Mouse (Mus musculus): ENCODE data around the gene Slamf1.

Slamf1 gene

GRCm38 (mm10) chr1:171799648-171800047 is 32.7 kb downstream of the Slamf1 start:
- in situ Hi-C loops (cut with MboI, MseI), result no loop called here

GRCm38 (mm10) chr1:171811048-171811447 is 44.1 kb downstream of the Slamf1 start:
- in situ Hi-C loops (cut with MboI, MseI), result loop anchor here (10.0 kb wide), 1 partner anchor 194 kb away; no protein-coding TSS in a partner anchor

GRCm38 (mm10) chr1:171815545-171816439 is 48.9 kb downstream of the Slamf1 start:
- in situ Hi-C loops (cut with MboI, MseI), result loop anchor here (10.0 kb wide), 1 partner anchor 189 kb away; no protein-coding TSS in a partner anchor

GRCm38 (mm10) chr1:171816991-171817390 is 50.1 kb downstream of the Slamf1 start:
- in situ Hi-C loops (cut with MboI, MseI), result loop anchor here (10.0 kb wide), 1 partner anchor 188 kb away; no protein-coding TSS in a partner anchor

- in situ Hi-C loops (cut with MboI, MseI), result loop anchor here (10.0 kb wide), 1 partner anchor 673 kb away; no protein-coding TSS in a partner anchor
Measured at GRCm38 (mm10) chr1:171821331-171821730, 54.4 kb downstream of the Slamf1 start.

GRCm38 (mm10) chr1:171825462-171825861 is 58.5 kb downstream of the Slamf1 start:
- in situ Hi-C loops (cut with MboI, MseI), result loop anchor here (10.0 kb wide), 1 partner anchor 669 kb away; no protein-coding TSS in a partner anchor

- in situ Hi-C loops (cut with MboI, MseI), result loop anchor here (10.0 kb wide), 1 partner anchor 669 kb away; no protein-coding TSS in a partner anchor
Measured at GRCm38 (mm10) chr1:171826164-171826563, 59.2 kb downstream of the Slamf1 start.

- in situ Hi-C loops (cut with MboI, MseI), result loop anchor here (10.0 kb wide), 1 partner anchor 667 kb away; no protein-coding TSS in a partner anchor
Measured at GRCm38 (mm10) chr1:171827674-171828073, 60.7 kb downstream of the Slamf1 start.

- in situ Hi-C loops (cut with MboI, MseI), result no loop called here
Measured at GRCm38 (mm10) chr1:171839488-171839887, 72.6 kb downstream of the Slamf1 start, which contains the start of gene Cd84. Cd84 (plus strand) TSS chr1:171839697.

GRCm38 (mm10) chr1:171840450-171841023 is 73.6 kb downstream of the Slamf1 start:
- in situ Hi-C loops (cut with MboI, MseI), result loop anchor here (5.0 kb wide), 1 partner anchor 77 kb away; the partner anchor contains the start of gene Slamf6

GRCm38 (mm10) chr1:171845035-171845754 is 78.3 kb downstream of the Slamf1 start:
- in situ Hi-C loops (cut with MboI, MseI), result no loop called here

- in situ Hi-C loops (cut with MboI, MseI), result no loop called here
Measured at GRCm38 (mm10) chr1:171848201-171848600, 81.3 kb downstream of the Slamf1 start.

- in situ Hi-C loops (cut with MboI, MseI), result no loop called here
Measured at GRCm38 (mm10) chr1:171848757-171849156, 81.8 kb downstream of the Slamf1 start.

- in situ Hi-C loops (cut with MboI, MseI), result no loop called here
Measured at GRCm38 (mm10) chr1:171849454-171849853, 82.5 kb downstream of the Slamf1 start.
